Mouse (Mus musculus): ENCODE data around the gene Slc39a11. TPM values are rescaled to one million over a fixed set of nuclear protein-coding genes. Genes with fewer than 3 reads are reported as not detected.

Slc39a11 gene
- polyA plus RNA-seq (2015; fragmentation: Nextera tagmentation; extraction: Ambion mirVana): 21.3 and 26.3 TPM in 2 replicates

DNA sequence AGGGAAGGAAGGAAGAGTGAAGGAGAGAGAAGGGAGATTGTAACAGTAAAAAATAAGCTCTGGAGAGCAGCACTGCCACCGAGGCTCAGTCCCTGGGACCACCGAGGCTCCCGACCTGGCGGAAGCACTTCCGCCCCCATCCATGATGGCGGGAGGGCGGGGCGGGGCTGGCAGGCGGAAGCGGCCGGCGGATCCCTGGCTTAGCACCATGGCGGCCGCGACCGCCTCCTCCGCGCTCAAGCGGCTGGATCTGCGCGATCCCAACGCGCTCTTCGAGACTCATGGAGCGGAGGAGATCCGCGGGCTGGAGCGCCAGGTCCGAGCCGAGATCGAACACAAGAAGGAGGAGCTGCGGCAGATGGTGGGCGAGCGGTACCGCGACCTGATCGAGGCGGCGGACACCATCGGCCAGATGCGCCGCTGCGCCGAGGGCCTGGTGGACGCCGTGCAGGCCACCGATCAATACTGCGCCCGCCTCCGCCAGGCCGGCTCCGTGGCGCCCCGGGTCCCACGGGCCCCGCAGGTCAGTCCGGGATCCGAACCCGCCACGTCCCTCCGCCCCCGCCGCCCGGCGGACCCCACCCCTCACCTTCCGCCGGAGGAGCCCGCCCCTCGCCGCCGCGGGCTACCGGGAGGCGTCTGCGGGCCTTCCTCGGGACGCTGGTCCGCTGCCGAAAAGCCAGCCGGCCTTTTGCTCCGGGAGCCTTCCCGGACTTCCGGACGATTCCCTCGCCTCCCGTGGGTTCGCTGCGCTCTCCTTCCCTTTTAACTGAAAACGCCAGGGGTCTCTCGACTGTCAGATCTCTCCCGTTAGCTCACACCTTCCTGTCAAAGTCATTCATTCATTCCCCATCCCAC is at the start of gene Slc39a11:
Gene Slc39a11, minus strand, starts transcription at position 727 of the 858 bp plus-strand sequence.
- Histone ChIP-seq H3K9me3 (no peaks in the 10 kb centered on the region), H3K9ac (peak within 1 kb of the TSS; percentile 96), H3K4me1 (peaks cover 43% of the 10 kb centered on the region), H3K4me2 (peak within 1 kb of the TSS; percentile 65), H3K27me3 (no peaks in the 10 kb centered on the region), H3K36me3 (peaks cover 32% of the 10 kb centered on the region), H3K4me3 (peak within 1 kb of the TSS; percentile 94), H3K27ac (peak within 1 kb of the TSS; percentile 88)
- under 1% methylated on average over 74 of the region's 91 CpGs for whole genome bisulfite sequencing
- peak; percentile 68 for ATAC-seq (ENCODE audit: insufficient number of reproducible peaks, insufficient read depth, low FRiP score, low TSS enrichment, low read depth)

DNA sequence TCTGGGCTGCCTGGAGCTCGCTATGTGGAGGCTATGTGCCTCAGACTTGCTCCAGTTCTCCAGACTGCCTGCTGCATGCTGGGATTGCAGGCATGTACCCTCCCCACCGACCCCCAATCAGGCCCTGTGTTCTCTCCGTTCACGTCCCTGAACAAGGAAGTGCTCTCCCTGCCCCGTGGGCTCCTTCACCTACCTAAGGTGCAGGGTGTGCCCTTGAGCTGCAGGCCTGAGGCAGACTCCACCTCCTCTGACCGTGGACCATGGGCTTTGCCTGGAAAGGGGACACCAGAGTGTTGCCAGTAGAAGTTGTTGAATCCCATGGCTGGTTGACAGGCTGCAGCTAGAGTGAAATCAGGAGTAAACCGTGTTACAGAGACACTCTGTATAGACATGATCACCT is 49.8 kb upstream of the Slc39a11 start:
- H3K9me3 ChIP-seq: no peaks in the 10 kb centered on the region
- WGBS: 84% methylated on average over 7 of the region's 7 CpGs
- peaks cover 4% of the 10 kb centered on the region; the same call in 1 of the 2 replicates for H3K4me1 ChIP-seq
- no peak for ATAC-seq (ENCODE audit: insufficient number of reproducible peaks, insufficient read depth, low FRiP score, low TSS enrichment, low read depth)
- no peaks in the 10 kb centered on the region for H3K27me3 ChIP-seq
- H3K27ac ChIP-seq: no peak overlapping the region
- no peak overlapping the region for H3K4me3 ChIP-seq
- H3K36me3 ChIP-seq: peaks cover 44% of the 10 kb centered on the region
- no peak overlapping the region for H3K4me2 ChIP-seq
- H3K9ac ChIP-seq: no peak overlapping the region

DNA sequence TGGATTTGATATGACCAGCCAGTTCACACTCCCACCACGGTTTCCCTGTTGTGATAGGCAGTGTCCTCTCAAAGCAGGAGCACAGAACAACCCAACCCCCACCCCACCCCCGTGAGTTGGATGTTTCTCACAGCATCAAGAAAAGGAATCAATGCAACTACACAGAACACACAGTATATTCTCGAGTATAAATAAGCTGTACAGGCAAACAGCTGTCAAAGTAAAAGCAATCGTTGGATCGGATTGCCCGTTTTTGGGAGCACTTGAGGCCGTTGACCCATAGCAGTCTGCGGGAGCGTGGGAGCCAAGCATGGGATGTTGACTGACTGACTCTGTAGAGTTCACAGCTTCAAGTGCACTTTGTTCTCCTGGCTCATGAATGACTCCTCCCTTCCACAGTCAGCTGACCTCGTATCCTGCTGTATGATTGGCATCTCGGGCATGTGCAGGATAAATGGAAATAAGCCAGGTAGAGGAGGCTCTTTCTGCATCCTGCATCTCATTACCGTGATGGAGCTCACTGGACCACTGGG is 48.2 kb upstream of the Slc39a11 start:
- H3K9ac ChIP-seq: no peak overlapping the region
- no peaks in the 10 kb centered on the region for H3K9me3 ChIP-seq
- H3K36me3 ChIP-seq: peaks cover 59% of the 10 kb centered on the region
- H3K27ac ChIP-seq: no peak overlapping the region
- H3K4me2 ChIP-seq: no peak overlapping the region
- 77% methylated on average over 12 of the region's 12 CpGs for WGBS
- H3K27me3 ChIP-seq: no peaks in the 10 kb centered on the region
- no peaks in the 10 kb centered on the region for H3K4me1 ChIP-seq
- no peak overlapping the region for H3K4me3 ChIP-seq
- ATAC-seq (ENCODE audit: insufficient number of reproducible peaks, insufficient read depth, low FRiP score, low TSS enrichment, low read depth): no peak

DNA sequence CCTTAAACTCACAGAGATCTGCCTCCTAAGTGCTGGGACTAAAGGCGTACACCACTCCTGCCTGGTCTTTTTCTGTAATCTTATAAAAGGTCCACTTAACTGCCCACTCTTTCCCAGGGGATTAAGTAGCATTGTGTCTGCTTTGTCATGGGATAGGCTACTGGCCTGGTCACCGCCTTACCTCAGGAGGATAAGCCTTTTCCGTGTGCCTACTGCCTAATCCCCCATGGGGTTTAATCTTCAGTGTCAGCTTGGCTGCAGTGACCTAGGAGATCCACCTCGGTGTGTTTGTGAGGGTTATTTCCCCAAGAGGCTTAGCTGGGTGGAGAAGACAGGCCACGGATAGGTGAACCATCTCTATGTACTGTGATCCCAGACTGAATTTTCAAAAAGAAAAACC is 47.7 kb upstream of the Slc39a11 start:
- no peak overlapping the region for H3K4me2 ChIP-seq
- H3K4me1 ChIP-seq: no peaks in the 10 kb centered on the region
- no peak overlapping the region for H3K27ac ChIP-seq
- no peak for ATAC-seq (ENCODE audit: insufficient number of reproducible peaks, insufficient read depth, low FRiP score, low TSS enrichment, low read depth)
- 70% methylated on average over 5 of the region's 5 CpGs for WGBS
- no peaks in the 10 kb centered on the region for H3K27me3 ChIP-seq
- H3K4me3 ChIP-seq: no peak overlapping the region
- no peak overlapping the region for H3K9ac ChIP-seq
- no peaks in the 10 kb centered on the region for H3K9me3 ChIP-seq
- peaks cover 65% of the 10 kb centered on the region for H3K36me3 ChIP-seq

DNA sequence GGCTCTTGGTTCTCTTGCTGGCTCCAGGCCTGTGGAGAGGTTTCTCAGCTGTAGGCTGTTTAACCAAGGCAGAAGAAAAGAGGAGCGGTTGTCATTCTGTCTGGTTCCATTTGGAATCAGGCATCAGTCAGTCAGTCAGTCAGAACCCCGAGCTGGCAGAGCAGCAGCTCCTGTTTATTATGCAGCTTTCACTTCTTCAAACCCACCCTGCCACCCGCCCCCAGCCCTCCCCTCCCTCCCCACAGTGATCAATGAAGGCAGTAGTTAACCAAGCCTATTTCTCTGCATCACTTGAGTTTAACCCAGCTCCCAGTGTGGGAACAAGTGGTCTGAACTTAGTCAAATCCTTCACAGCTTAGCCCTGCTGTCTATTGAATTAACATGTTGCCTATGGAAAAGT is 42.0 kb upstream of the Slc39a11 start:
- H3K4me3 ChIP-seq: no peak overlapping the region
- no peak for ATAC-seq (ENCODE audit: insufficient number of reproducible peaks, insufficient read depth, low FRiP score, low TSS enrichment, low read depth)
- no peak overlapping the region for H3K27ac ChIP-seq
- WGBS: 71% methylated on average over 3 of the region's 3 CpGs
- H3K9me3 ChIP-seq: no peaks in the 10 kb centered on the region
- no peak overlapping the region for H3K9ac ChIP-seq
- no peak overlapping the region for H3K4me2 ChIP-seq
- H3K4me1 ChIP-seq: peaks cover 3% of the 10 kb centered on the region; the same call in 1 of the 2 replicates
- peaks cover 90% of the 10 kb centered on the region for H3K36me3 ChIP-seq
- H3K27me3 ChIP-seq: no peaks in the 10 kb centered on the region

DNA sequence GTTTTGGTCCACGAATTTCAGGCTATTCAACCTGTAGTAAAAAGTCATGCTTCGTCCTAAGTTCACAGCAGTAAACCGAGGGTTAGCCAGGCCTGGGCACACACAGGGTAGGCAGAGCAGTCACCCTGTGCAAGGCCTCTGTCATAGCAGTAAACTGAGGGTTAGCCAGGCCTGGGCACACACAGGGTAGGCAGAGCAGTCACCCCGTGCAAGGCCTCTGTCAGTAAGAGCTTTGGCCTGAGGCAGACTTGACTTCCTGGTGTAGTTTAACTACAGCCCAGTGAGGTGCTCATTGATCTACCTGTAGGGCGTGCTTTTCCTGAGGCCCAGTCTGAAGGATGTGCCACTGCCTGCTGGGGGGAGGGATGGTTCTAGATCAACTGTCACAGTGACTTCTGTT is 41.4 kb upstream of the Slc39a11 start:
- no peak overlapping the region for H3K27ac ChIP-seq
- no peaks in the 10 kb centered on the region for H3K27me3 ChIP-seq
- no peak overlapping the region for H3K4me3 ChIP-seq
- no peak overlapping the region for H3K4me2 ChIP-seq
- H3K9me3 ChIP-seq: no peaks in the 10 kb centered on the region
- peaks cover 8% of the 10 kb centered on the region for H3K4me1 ChIP-seq
- peaks cover 85% of the 10 kb centered on the region for H3K36me3 ChIP-seq
- ATAC-seq (ENCODE audit: insufficient number of reproducible peaks, insufficient read depth, low FRiP score, low TSS enrichment, low read depth): no peak
- 85% methylated on average over 5 of the region's 5 CpGs for WGBS
- H3K9ac ChIP-seq: peak overlapping the region; percentile 44; the same call in 1 of the 2 replicates

DNA sequence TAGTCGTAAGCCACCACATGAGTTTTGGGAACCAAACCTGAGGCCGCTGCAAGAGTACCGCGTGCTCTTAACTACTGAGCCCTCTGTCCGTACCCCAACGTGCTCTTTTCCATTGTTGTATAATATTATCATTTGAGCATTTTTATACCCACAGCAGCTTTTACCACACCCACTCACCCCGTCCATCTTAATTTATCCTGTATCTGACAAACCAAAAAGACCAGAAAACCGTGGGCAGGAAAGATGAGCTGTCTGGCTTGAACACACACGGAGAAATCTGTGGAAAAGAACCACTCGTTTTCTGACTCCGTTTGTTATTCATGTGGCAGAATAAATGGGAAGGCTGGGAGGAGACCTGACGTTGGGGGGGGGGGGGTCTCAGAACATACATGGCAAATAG is 40.6 kb upstream of the Slc39a11 start:
- Histone ChIP-seq H3K4me3 (no peak overlapping the region), H3K4me2 (no peak overlapping the region), H3K9me3 (no peaks in the 10 kb centered on the region), H3K27me3 (no peaks in the 10 kb centered on the region), H3K9ac (no peak overlapping the region), H3K27ac (no peak overlapping the region), H3K4me1 (peaks cover 12% of the 10 kb centered on the region), H3K36me3 (peaks cover 77% of the 10 kb centered on the region)
- 90% methylated on average over 12 of the region's 12 CpGs for WGBS
- ATAC-seq (ENCODE audit: insufficient number of reproducible peaks, insufficient read depth, low FRiP score, low TSS enrichment, low read depth): no peak

DNA sequence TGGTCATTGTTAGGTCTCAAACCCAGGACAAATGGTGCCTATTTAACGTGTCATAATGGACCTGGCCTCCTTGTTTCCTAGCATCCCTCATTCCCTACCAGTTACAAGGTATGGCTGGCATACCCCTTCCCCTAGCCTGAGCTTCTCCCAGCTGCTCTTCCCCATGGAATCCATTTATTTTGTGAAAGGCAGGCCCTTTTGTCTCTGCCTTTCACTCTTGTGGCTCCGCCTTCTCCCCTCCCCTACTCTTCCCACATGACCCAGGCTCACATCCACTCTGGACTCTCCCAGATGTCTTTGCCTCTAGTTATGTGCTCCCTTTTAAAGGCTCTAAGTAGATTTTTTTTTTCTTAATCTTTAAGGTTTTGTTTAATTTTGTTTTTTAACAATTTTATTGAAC is 37.2 kb upstream of the Slc39a11 start:
- Histone ChIP-seq H3K36me3 (peaks cover 42% of the 10 kb centered on the region), H3K9ac (no peak overlapping the region), H3K4me2 (no peak overlapping the region), H3K4me1 (peaks cover 26% of the 10 kb centered on the region), H3K4me3 (no peak overlapping the region), H3K9me3 (no peaks in the 10 kb centered on the region), H3K27ac (no peak overlapping the region), H3K27me3 (no peaks in the 10 kb centered on the region)
- 74% methylated on average over 2 of the region's 2 CpGs for WGBS
- no peak for ATAC-seq (ENCODE audit: insufficient number of reproducible peaks, insufficient read depth, low FRiP score, low TSS enrichment, low read depth)

DNA sequence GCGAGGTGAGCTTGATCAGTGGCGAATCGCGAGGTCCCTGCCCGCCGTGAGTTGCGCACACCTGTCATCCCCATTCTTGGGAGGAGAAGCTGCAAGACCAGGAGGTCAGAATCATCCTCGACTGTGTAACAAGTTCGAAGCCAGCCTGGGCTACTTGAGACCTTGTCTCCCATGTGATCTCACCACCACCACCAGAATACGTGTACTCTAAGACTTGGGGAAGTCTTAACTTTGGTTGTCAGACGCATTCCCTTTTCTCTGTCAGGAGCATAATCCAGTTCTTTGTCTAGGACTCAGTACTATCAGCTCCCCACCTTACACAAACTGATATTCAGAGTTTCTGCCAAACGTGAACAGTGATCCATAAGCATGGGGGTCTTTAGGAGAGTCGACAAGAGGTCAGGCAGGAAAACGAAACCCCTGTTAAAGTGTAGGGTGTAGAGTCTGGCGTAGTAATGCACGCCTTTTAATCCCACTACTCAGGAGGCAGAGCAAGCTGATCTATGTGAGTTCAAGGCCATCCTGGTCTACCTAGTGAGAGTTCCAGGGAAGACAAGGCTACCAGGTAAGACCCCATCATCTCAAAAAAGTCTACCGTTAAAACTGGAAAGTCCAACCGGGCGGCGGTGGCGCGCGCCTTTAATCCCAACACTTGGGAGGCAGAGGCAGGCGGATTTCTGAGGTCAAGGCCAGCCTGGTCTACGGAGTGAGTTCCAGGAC is 35.0 kb upstream of the Slc39a11 start:
- 42% methylated on average over 25 of the region's 25 CpGs for WGBS
- 0 out of 2 replicates have a peak, but pooled peaks have one; percentile 2 for ATAC-seq (ENCODE audit: insufficient number of reproducible peaks, insufficient read depth, low FRiP score, low TSS enrichment, low read depth)
- peak overlapping the region; percentile 70 for H3K4me3 ChIP-seq

DNA sequence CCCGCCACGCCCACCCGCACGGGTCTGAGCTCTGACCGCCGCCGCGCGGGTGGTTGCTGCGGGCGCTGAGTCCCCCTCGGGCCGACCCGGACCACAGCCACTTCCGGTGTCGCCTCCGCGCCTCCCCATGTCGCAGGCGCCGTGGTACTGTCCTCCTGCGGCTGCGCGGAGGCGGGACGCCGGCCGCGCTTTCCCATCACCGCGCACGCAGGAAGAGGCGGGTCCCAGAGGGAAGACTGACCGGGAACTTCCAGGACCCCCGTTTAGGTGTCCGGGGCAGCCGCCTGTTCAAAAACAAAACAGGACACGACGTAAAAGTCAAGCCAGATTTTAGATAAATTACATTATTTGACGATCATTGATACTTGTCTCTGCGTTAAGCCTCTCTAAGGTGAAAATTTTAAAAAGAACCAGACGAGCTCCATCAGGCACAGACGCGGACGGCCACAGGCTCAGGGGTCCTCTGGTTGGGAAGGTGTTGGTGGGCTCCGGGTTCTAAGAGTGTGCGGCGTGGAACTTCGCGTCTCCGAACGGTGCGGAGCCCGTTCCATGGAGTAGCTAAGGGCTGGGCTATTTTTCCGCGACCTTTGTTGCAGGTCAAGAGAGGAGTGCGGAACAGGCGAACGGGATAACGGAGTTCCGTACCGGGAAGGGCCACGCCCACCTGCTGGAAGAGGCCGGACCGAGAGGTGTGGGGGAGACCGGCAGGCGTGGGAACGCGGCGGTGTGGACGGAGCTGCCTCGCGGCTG is 34.3 kb upstream of the Slc39a11 start, which contains the start of the genes Fam104a and D11Wsu47e:
Gene Fam104a, minus strand, starts transcription at position 199 of the 750 bp plus-strand sequence.
Gene D11Wsu47e, plus strand, starts transcription at position 456 of the 750 bp plus-strand sequence.
- Histone ChIP-seq H3K36me3 (peaks cover 17% of the 10 kb centered on the region), H3K9me3 (no peaks in the 10 kb centered on the region), H3K9ac (peak within 1 kb of the TSS; percentile 87), H3K27ac (peak within 1 kb of the TSS; percentile 94), H3K4me1 (peaks cover 38% of the 10 kb centered on the region), H3K27me3 (no peaks in the 10 kb centered on the region), H3K4me3 (peak within 1 kb of the TSS; percentile 70), H3K4me2 (peak within 1 kb of the TSS; percentile 86)
- ATAC-seq (ENCODE audit: insufficient number of reproducible peaks, insufficient read depth, low FRiP score, low TSS enrichment, low read depth): peak; percentile 92
- under 1% methylated on average over 73 of the region's 73 CpGs for WGBS

More for the DNA sequence above, 35.0 kb upstream of the Slc39a11 start:
- H3K36me3 ChIP-seq: peaks cover 24% of the 10 kb centered on the region
- peak overlapping the region; percentile 87 for H3K9ac ChIP-seq
- H3K27ac ChIP-seq: peak overlapping the region; percentile 94; the same call in 1 of the 2 replicates
- H3K4me2 ChIP-seq: peak overlapping the region; percentile 86
- peaks cover 38% of the 10 kb centered on the region for H3K4me1 ChIP-seq
- H3K27me3 ChIP-seq: no peaks in the 10 kb centered on the region
- no peaks in the 10 kb centered on the region for H3K9me3 ChIP-seq

DNA sequence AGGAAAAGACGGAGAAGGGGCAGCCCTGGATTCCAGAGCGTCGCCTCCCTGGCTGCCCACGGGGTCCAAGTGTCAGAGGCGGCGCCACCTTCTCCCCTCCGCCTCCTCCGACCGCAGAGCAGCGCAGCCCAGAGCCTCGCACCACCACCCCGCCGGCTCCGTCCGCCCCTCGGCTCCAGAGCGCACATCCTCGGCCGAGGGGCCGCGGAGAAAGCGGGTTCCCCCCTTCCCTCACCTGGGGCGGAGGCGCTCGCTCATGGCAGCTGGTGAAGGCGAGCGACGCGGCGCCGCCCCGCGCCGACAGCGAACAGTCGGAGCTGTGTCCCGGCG is 33.7 kb upstream of the Slc39a11 start:
- WGBS: 0% methylated on average over 25 of the region's 38 CpGs
- peak overlapping the region; percentile 70 for H3K4me3 ChIP-seq
- H3K27ac ChIP-seq: peak overlapping the region; percentile 94
- ATAC-seq (ENCODE audit: insufficient number of reproducible peaks, insufficient read depth, low FRiP score, low TSS enrichment, low read depth): peak; percentile 75
- peaks cover 11% of the 10 kb centered on the region for H3K36me3 ChIP-seq
- H3K9me3 ChIP-seq: no peaks in the 10 kb centered on the region
- peak overlapping the region; percentile 87 for H3K9ac ChIP-seq
- peaks cover 38% of the 10 kb centered on the region for H3K4me1 ChIP-seq
- no peaks in the 10 kb centered on the region for H3K27me3 ChIP-seq
- peak overlapping the region; percentile 86 for H3K4me2 ChIP-seq

Data from embryonic facial prominence, embryonic 13.5 days (tissue).